Mouse (Mus musculus) ES-E14 (cell line): ENCODE measurements around the gene Alcam.

Source experiments
- CHD2 ChIP-seq: IDR thresholded peaks from 2 replicates; pipeline ENCODE4 v1.6.1; 2014; ENCODE audit warnings: mild to moderate bottlenecking, low read depth, low read length, inconsistent platforms
- HCFC1 ChIP-seq: IDR thresholded peaks from 2 replicates; pipeline ENCODE4 v1.6.1; 2012; ENCODE audit warnings: low read length, inconsistent platforms, borderline replicate concordance; ENCODE audit not compliant: insufficient read depth
- MAFK ChIP-seq: IDR thresholded peaks from 2 replicates; pipeline ENCODE4 v1.6.1; 2014; ENCODE audit warnings: mild to moderate bottlenecking, low read depth, low read length, inconsistent platforms; ENCODE audit not compliant: insufficient read depth
- ZC3H11A ChIP-seq: IDR thresholded peaks from 2 replicates; pipeline ENCODE4 v1.6.1; 2012; ENCODE audit warnings: low read depth, mild to moderate bottlenecking, inconsistent platforms, low read length, borderline replicate concordance
- ZNF384 ChIP-seq: IDR thresholded peaks from 2 replicates; pipeline ENCODE4 v1.6.1; 2012; ENCODE audit warnings: low read depth, low read length, inconsistent platforms

GRCm38 (mm10) chr16:52451101-52451785 is 2.6 kb downstream of the Alcam start:
- no peak for TF ChIP-seq HCFC1
- no peak for TF ChIP-seq MAFK
- no peak for TF ChIP-seq CHD2
- no peak for TF ChIP-seq ZC3H11A
- no peak for TF ChIP-seq ZNF384
